In the genomic region with DNA sequence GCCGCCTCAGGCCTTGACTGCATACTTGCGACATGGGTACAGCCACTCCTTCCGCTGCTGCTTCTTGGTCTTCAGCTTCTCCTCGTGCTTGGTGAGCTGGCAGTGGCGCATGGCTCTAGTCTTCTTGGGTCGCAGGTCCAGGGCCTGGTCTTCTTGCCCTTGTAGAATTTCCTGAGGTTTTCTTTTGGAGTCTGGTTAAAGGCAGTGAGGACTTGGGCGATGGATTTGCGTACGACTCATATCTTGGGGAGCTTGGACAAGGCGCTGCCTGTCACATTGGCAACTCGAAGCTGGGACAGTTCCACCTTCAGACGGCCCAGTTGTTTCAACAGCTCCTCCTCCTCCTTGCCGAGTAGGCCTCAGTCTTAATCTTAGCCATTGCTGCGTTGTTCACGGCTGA, we compare ENCODE assay signal across 24 mouse cellular contexts.
DNase-seq lines count a peak whose midpoint lies in the region; ATAC-seq and TF ChIP-seq lines count a peak whose summit lies in the region.
"Had no signal": no experiment of that assay in that cellular context is flagged by ENCODE, and none has a peak within 500 bp of the region (broad histone marks: within the 10 kb centered on the region; RNA-seq: fewer than 3 reads in every experiment).

No protein-coding gene starts in this region.

- TF ChIP-seq CTCF in layer of hippocampus, adult 2 months (conservative IDR thresholded peaks at IDR 0.05): no peak

- H3K27ac ChIP-seq in heart, embryonic 11.5 days (ENCODE audit: low read depth, low read length): no peak overlapping the region
- peak overlapping the region; percentile 77; the same call in 1 of the 2 replicates for H3K27ac ChIP-seq in layer of hippocampus, adult 2 months
- no peak overlapping the region for H3K27ac ChIP-seq in neural tube, embryonic 13.5 days (replicated peaks)
- H3K27ac ChIP-seq: embryonic facial prominence, embryonic 10.5 days; embryonic facial prominence, embryonic 12.5 days; forebrain, embryonic 13.5 days; forebrain, embryonic 15.5 days had no signal

- peak; percentile 76 for DNase-seq in heart, adult 11 months
- DNase-seq in layer of hippocampus, adult 2 months (ENCODE audit: low spot score in 2 of 2): no peak
- DNase-seq in layer of hippocampus, adult 8-10 months (ENCODE audit: low spot score in 2 of 2): no peak
- DNase-seq in neural tube, embryonic 10.5 days (ENCODE audit: extremely low spot score, low spot score): no peak
- DNase-seq: adrenal gland, adult 8-10 months; adrenal gland, postnatal 14 days; adrenal gland, postnatal 36 days; B cell, adult 2 months; cerebellum, adult 11-12 months; cerebellum, adult 2 months; cerebellum, adult 9-10 months; cerebellum, postnatal 10 days; cerebellum, postnatal 25 days had no signal

- H3K4me2 ChIP-seq in heart, embryonic 11.5 days: no peak overlapping the region
- H3K4me2 ChIP-seq in neural tube, embryonic 13.5 days: no peak overlapping the region
- H3K4me2 ChIP-seq: embryonic facial prominence, embryonic 12.5 days; forebrain, embryonic 13.5 days; forebrain, embryonic 15.5 days had no signal

- H3K4me1 ChIP-seq in heart, embryonic 11.5 days (ENCODE audit: control insufficient read depth, insufficient read depth, low read length): no peaks in the 10 kb centered on the region
- H3K4me1 ChIP-seq in neural tube, embryonic 13.5 days (replicated peaks): peaks cover 25% of the 10 kb centered on the region
- H3K4me1 ChIP-seq: embryonic facial prominence, embryonic 12.5 days had no signal

- H3K27me3 ChIP-seq in heart, embryonic 11.5 days (ENCODE audit: control insufficient read depth, insufficient read depth, low read length): no peaks in the 10 kb centered on the region
- H3K27me3 ChIP-seq in neural tube, embryonic 13.5 days: no peaks in the 10 kb centered on the region
- H3K27me3 ChIP-seq: CH12.LX; embryonic facial prominence, embryonic 12.5 days; forebrain, embryonic 13.5 days; forebrain, embryonic 15.5 days; Patski had no signal

- no peak overlapping the region for H3K9ac ChIP-seq in heart, embryonic 11.5 days (ENCODE audit: low read depth, low read length)
- no peak overlapping the region for H3K9ac ChIP-seq in neural tube, embryonic 13.5 days
- H3K9ac ChIP-seq: embryonic facial prominence, embryonic 12.5 days; forebrain, embryonic 13.5 days; forebrain, embryonic 15.5 days had no signal

- no peak for ATAC-seq in heart, embryonic 11.5 days (replicated peaks; ENCODE audit: insufficient number of reproducible peaks, low FRiP score, low TSS enrichment)
- ATAC-seq in neural tube, embryonic 13.5 days (ENCODE audit: low read depth): peak; percentile 11; the same call in 1 of the 2 replicates
- ATAC-seq: activated CD4-positive, CD25-positive, alpha-beta regulatory T cell, adult 4 months; CD4-positive, CD25-positive, alpha-beta regulatory T cell, adult 4 months; forebrain, embryonic 13.5 days; forebrain, embryonic 15.5 days; Patski had no signal

- no peaks in the 10 kb centered on the region; the same call in 1 of the 2 replicates for H3K9me3 ChIP-seq in heart, embryonic 11.5 days (replicated peaks; ENCODE audit: control insufficient read depth, low read length)
- peaks cover 4% of the 10 kb centered on the region; the same call in 1 of the 2 replicates for H3K9me3 ChIP-seq in neural tube, embryonic 13.5 days
- H3K9me3 ChIP-seq: embryonic facial prominence, embryonic 12.5 days; forebrain, embryonic 15.5 days had no signal

- H3K36me3 ChIP-seq in heart, embryonic 11.5 days (ENCODE audit: control insufficient read depth, insufficient read depth, low read length): 0 out of 2 replicates have a peak, but pooled peaks cover 3% of the 10 kb centered on the region
- H3K36me3 ChIP-seq in neural tube, embryonic 13.5 days: peaks cover 8% of the 10 kb centered on the region; the same call in 1 of the 2 replicates
- H3K36me3 ChIP-seq: embryonic facial prominence, embryonic 10.5 days; embryonic facial prominence, embryonic 12.5 days; G1E had no signal

- no peak overlapping the region for H3K4me3 ChIP-seq in heart, embryonic 11.5 days (ENCODE audit: low read depth, low read length)
- H3K4me3 ChIP-seq in layer of hippocampus, adult 2 months: no peak overlapping the region
- no peak overlapping the region for H3K4me3 ChIP-seq in neural tube, embryonic 13.5 days
- H3K4me3 ChIP-seq: embryonic facial prominence, embryonic 10.5 days; embryonic facial prominence, embryonic 12.5 days; forebrain, embryonic 13.5 days; forebrain, embryonic 15.5 days had no signal

- 81% methylated on average over 15 of the region's 15 CpGs for WGBS in heart, embryonic 11.5 days (ENCODE audit: insufficient replicate concordance)
- 90% methylated on average over 15 of the region's 15 CpGs for WGBS in neural tube, embryonic 13.5 days
